Mouse (Mus musculus): Measurements from ENCODE around the gene Cdk6. TPM values are rescaled to one million over a fixed set of nuclear protein-coding genes. Genes with fewer than 3 reads are reported as not detected.

Cdk6 gene
- polyA plus RNA-seq, 1 experiment: 13.4 TPM

DNA sequence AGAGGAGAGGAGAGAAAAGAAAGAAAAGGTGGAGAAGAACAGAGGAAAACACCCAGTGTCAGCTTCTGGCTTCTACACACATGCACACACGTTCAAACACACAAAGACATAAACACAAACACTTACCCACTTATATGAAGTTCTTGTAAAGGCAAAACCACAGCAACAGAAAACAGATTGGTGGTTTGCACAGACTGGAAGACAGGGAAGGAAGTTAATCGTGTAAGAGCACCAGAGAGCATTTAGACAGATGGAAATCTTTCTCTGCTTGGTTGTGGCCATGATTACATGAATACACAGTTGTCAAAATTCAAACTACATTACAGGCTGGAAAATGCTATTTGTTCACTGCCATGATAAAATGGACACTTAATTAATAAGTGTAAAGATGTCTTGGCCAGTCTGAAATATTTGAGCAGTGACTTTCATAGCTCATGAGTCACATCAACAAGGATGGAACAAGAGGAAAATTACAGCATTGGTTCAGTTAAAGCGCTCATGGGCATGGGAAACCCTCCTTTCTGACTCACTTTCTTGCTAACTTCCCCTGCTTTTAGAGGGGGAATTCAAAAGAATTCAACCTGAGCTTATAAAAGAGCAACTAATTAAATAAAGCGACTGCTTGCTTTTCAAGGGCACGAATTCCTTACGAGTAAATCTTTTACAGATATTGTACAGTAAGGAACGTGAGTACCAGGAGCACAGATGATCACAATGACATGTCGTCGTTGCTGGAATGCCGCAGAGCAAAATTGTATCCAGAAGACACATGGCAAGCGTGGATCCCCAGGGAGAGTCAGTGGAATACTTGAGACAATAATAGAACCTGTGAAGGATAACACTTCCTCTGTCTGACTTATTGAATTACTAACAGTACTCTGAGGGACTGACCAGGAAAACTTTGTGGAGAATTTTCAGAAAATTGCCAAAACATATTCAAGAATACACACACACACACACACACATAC is 197.5 kb downstream of the Cdk6 start:
- H3K4me1 ChIP-seq (ENCODE audit: control insufficient read depth, insufficient read depth, low read length): no peaks in the 10 kb centered on the region
- no peak for TF ChIP-seq CTCF (IDR thresholded peaks at IDR 0.05; ENCODE audit: insufficient read depth, low read length)
- H3K4me3 ChIP-seq (replicated peaks; ENCODE audit: extremely low read depth, low read depth, low read length): no peak overlapping the region
- 47% methylated on average over 11 of the region's 11 CpGs for WGBS
- no peak for DNase-seq

GRCm38 (mm10) chr5:3541871-3542270 is 200.6 kb downstream of the Cdk6 start:
- no peak for TF ChIP-seq CTCF (IDR thresholded peaks at IDR 0.05; ENCODE audit: insufficient read depth, low read length)
- no peak for TF ChIP-seq POLR2A (IDR thresholded peaks at IDR 0.05; ENCODE audit: borderline replicate concordance, extremely low read depth, low read depth, low read length)
- DNase-seq: no peak
- Histone ChIP-seq H3K4me1 (ENCODE audit: control insufficient read depth, insufficient read depth, low read length) (peaks cover 5% of the 10 kb centered on the region), H3K4me3 (replicated peaks; ENCODE audit: extremely low read depth, low read depth, low read length) (no peak overlapping the region)
- 69% methylated on average over 6 of the region's 6 CpGs for WGBS

GRCm38 (mm10) chr5:3543629-3544479 is 202.6 kb downstream of the Cdk6 start, which contains the start of gene Fam133b:
TSS of gene Fam133b (plus strand) at chr5:3543833.
- TF ChIP-seq POLR2A (IDR thresholded peaks at IDR 0.05; ENCODE audit: borderline replicate concordance, extremely low read depth, low read depth, low read length) (peak; percentile 56; the same call in 1 of the 2 replicates), CTCF (IDR thresholded peaks at IDR 0.05; ENCODE audit: insufficient read depth, low read length) (peak; percentile 57)
- peak within 1 kb of the TSS; percentile 95 for H3K4me3 ChIP-seq (replicated peaks; ENCODE audit: extremely low read depth, low read depth, low read length)
- WGBS: under 1% methylated on average over 80 of the region's 80 CpGs
- DNase-seq: peak; percentile 98
- peaks cover 5% of the 10 kb centered on the region for H3K4me1 ChIP-seq (ENCODE audit: control insufficient read depth, insufficient read depth, low read length)

DNA sequence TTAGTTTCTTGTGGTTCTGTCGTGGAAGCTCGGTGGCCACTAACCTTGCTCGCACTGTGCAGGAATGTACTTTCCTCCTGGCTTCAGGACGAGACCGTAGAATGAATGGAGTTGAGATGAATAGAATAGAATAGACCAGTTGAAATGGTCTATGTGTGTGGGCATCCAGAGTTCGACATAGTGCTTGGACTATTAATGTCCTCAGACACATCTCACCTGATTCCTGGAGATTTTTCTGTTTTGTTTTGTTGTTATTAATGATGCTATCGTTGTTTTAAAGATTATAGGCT is 203.1 kb downstream of the Cdk6 start:
- peak overlapping the region; percentile 95 for H3K4me3 ChIP-seq (replicated peaks; ENCODE audit: extremely low read depth, low read depth, low read length)
- H3K4me1 ChIP-seq (ENCODE audit: control insufficient read depth, insufficient read depth, low read length): peaks cover 5% of the 10 kb centered on the region
- TF ChIP-seq CTCF (IDR thresholded peaks at IDR 0.05; ENCODE audit: insufficient read depth, low read length): no peak
- no peak for TF ChIP-seq POLR2A (IDR thresholded peaks at IDR 0.05; ENCODE audit: borderline replicate concordance, extremely low read depth, low read depth, low read length)
- no peak for DNase-seq
- WGBS: 4% methylated on average over 7 of the region's 7 CpGs

DNA sequence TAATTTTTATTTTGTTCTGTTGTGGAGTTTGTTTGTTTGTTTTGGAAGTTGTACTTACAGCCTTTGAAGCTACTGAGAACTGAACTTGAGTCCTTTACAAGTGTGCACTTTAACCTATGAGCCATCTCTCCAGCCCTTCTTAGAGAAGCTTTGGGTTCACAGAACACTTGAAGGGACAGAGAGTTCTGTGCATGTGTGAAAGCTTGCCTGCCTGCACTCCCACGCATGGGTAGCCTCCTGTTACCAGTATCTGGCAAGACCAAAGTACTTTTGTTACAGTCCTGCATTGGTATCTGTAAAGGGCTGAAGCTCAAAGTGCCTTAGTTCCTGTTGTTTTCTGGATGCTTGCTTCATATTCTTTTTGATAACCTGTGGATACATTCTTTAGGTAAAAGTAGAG is 204.9 kb downstream of the Cdk6 start:
- WGBS: 67% methylated on average over 1 of the region's 1 CpGs
- Histone ChIP-seq H3K4me1 (ENCODE audit: control insufficient read depth, insufficient read depth, low read length) (peaks cover 5% of the 10 kb centered on the region), H3K4me3 (replicated peaks; ENCODE audit: extremely low read depth, low read depth, low read length) (no peak overlapping the region)
- DNase-seq: no peak
- no peak for TF ChIP-seq POLR2A (IDR thresholded peaks at IDR 0.05; ENCODE audit: borderline replicate concordance, extremely low read depth, low read depth, low read length)
- TF ChIP-seq CTCF (IDR thresholded peaks at IDR 0.05; ENCODE audit: insufficient read depth, low read length): no peak

DNA sequence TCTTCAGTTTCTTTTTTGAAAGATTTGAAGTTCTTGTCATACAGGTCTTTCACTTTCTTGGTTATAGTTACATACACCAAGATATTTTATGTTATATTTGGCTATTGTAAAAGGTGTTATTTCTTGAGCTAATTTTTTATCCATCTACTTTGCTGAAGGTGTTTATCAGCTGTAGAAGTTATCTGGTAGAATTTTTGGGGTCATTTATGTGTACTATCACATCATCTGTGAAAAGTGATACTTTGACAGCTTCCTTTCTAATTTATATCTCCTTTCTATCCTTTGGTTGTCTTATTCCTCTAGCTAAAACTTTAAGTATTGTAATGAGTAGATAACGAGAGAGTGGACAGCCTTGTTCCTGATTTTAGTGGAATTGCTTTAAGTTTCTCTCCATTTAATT is 210.2 kb downstream of the Cdk6 start:
- Histone ChIP-seq H3K4me3 (replicated peaks; ENCODE audit: extremely low read depth, low read depth, low read length) (no peak overlapping the region), H3K4me1 (ENCODE audit: control insufficient read depth, insufficient read depth, low read length) (no peaks in the 10 kb centered on the region; the same call in 1 of the 2 replicates)
- DNase-seq: no peak
- no peak for TF ChIP-seq POLR2A (IDR thresholded peaks at IDR 0.05; ENCODE audit: borderline replicate concordance, extremely low read depth, low read depth, low read length)
- no peak for TF ChIP-seq CTCF (IDR thresholded peaks at IDR 0.05; ENCODE audit: insufficient read depth, low read length)
- WGBS: 83% methylated on average over 1 of the region's 1 CpGs

DNA sequence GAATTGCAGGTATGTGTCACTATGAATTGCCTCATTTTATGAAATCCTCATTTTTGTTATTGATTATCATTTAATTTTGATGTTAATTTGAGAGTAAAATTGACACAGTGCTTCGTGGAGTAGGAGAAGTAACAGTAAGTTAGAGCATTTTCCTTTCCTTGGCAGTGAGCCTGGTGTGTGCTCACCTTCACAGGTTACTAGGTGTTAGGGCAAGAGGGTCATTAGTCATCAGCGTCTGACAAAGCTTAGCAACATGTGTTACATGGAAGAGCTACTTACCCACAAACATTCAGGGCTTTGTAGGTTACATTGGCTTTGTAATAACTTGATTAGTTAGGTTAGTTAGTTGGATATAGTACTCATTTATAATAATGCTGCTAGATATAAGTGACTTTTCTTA is 212.9 kb downstream of the Cdk6 start:
- TF ChIP-seq CTCF (IDR thresholded peaks at IDR 0.05; ENCODE audit: insufficient read depth, low read length) (no peak), POLR2A (IDR thresholded peaks at IDR 0.05; ENCODE audit: borderline replicate concordance, extremely low read depth, low read depth, low read length) (no peak)
- no peaks in the 10 kb centered on the region; the same call in 1 of the 2 replicates for H3K4me1 ChIP-seq (ENCODE audit: control insufficient read depth, insufficient read depth, low read length)
- WGBS: 60% methylated on average over 2 of the region's 2 CpGs
- H3K4me3 ChIP-seq (replicated peaks; ENCODE audit: extremely low read depth, low read depth, low read length): no peak overlapping the region
- no peak for DNase-seq

DNA sequence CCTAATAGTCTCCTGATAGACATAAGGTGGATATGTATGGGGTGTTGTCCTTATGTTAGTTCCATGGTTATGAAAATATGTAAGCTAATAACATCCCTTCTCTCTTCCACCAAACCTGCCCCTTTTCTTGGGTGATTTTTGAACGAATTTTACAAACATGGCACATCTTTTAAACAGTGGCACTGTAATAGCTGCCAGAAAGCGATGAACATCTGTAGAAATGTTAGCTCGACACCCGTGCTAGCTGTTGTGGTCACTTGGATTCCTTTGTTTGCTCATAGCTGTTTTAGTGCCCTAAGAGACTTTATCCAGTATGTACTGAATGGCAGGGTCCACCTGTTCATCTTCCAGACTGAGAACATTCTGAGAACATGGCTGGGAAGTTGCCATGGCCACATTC is 230.0 kb downstream of the Cdk6 start, which contains the start of gene 1700109H08Rik:
Gene 1700109H08Rik, plus strand, starts transcription at position 301 of the 400 bp plus-strand sequence.
- H3K4me3 ChIP-seq (replicated peaks; ENCODE audit: extremely low read depth, low read depth, low read length): no peak within 1 kb of the TSS
- TF ChIP-seq CTCF (IDR thresholded peaks at IDR 0.05; ENCODE audit: insufficient read depth, low read length) (no peak), POLR2A (IDR thresholded peaks at IDR 0.05; ENCODE audit: borderline replicate concordance, extremely low read depth, low read depth, low read length) (no peak)
- 96% methylated on average over 4 of the region's 4 CpGs for WGBS
- DNase-seq: no peak
- no peaks in the 10 kb centered on the region for H3K4me1 ChIP-seq (ENCODE audit: control insufficient read depth, insufficient read depth, low read length)

GRCm38 (mm10) chr5:3574825-3575224 is 233.5 kb downstream of the Cdk6 start:
- no peak overlapping the region for H3K4me3 ChIP-seq (replicated peaks; ENCODE audit: extremely low read depth, low read depth, low read length)
- 94% methylated on average over 2 of the region's 2 CpGs for WGBS
- TF ChIP-seq CTCF (IDR thresholded peaks at IDR 0.05; ENCODE audit: insufficient read depth, low read length) (no peak), POLR2A (IDR thresholded peaks at IDR 0.05; ENCODE audit: borderline replicate concordance, extremely low read depth, low read depth, low read length) (no peak)
- no peak for DNase-seq
- no peaks in the 10 kb centered on the region for H3K4me1 ChIP-seq (ENCODE audit: control insufficient read depth, insufficient read depth, low read length)
